Mouse (Mus musculus): ENCODE measurements around the gene Ptma.
"Not testable (repeated sequence)": the region's sequence is repeated elsewhere in the genome, so short reads cannot be mapped to it uniquely, and the experiment has no call there.

The Ptma gene

GRCm38 (mm10) chr1:86497361-86497760 lies 29.2 kb upstream of the Ptma start:
- no peak for DNase-seq (ENCODE audit: low spot score)

DNA sequence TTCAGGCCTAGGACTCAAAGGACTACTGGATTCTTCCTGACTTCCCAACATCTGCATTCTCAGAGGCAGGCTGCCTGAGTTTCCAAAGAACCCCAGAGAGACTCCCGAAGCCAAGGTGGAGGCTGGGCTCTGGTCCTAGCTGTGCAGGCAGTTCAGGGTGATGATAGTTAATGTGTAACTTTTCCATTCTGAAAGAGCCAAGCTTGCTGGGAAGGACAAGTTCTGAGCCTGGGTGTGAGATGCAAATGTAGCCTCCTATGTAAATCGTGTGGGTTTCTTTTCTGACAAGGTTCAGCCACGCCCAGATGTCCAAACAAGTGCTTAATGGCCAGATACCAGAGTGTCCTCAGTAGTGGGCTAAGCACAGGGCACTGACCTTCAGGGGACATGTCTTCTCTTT lies 28.5 kb upstream of the Ptma start:
- no peak for DNase-seq (ENCODE audit: low spot score)

DNA sequence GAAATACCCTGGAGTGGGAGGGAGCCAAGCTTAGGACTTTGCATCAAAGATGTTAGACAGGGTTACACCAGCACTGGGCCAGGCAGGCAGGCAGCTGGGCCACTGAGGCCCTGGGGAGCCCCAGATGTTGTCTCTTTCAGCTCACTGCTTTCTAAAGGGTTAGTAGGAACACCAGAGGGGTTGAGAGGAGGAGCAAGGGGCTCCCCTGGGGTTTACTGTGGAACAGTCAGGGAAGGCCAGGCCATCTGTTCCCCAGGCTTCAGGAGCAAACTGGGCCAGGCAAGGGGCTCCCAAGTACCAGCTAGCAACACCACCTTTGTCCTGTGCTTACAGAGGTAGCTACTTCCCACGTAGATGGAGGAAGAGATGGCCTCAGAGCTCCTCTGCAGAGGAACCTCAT lies 27.9 kb upstream of the Ptma start:
- no peak for DNase-seq (ENCODE audit: low spot score)

DNA sequence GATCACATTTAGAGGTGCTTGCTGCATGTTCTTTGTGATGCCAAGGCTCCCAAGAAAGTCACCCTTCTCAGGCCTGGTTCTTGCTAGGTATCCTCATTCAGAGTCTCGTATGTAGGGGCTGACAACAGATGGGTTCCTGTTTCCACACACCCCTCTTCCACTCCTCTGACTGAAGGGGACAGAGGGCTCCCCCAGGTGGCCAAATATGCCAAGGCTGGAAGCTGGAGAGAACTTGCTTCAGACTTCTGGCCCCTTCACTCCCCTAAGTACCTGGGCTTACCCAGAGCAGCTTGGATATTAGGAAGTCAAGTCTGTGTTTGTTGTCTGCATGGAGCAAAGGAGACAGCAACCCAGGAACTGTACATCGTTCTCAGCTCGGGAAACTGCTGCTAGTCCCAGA lies 26.6 kb upstream of the Ptma start:
- no peak for DNase-seq (ENCODE audit: low spot score)

DNA sequence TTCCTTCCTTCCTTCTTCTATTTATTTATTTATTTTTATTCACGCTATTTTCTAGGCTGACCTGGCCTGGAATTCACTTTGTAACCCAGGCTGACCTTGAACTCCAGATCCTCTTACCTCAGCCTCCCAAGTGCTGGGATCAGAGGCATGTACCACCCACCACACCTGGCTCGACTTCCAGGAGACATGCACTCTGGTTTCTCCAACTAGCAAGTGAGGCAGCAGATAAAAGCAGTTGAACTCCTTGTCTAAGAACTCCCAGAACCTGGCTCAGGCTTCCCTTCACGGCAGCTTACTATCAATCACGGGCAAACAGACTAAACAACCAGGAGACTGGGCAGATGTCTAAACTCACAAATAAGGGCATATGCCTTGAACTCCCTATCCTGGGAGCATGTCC lies 25.8 kb upstream of the Ptma start:
- DNase-seq (ENCODE audit: low spot score) = no peak

- no peak for DNase-seq (ENCODE audit: low spot score)
Observed at GRCm38 (mm10) chr1:86501114-86501532, 25.4 kb upstream of the Ptma start.

DNA sequence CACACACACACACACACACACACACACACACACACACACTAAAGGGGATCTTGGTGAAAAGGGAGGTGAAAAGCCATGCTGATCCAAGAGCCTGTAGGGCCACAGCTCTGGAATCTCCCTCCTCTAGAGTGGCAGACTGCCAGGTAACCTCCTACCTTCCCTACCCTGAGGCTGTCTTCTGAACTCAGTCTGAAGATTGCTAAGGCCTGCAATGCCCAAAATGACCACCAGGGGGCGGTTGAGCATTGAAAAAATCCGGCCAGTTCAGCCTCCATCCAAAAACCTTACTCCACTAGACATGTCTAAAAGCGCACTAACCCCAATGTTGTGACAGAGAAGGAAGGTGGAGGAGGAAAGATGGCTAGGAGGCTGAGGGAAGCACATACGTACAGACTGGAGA lies 25.0 kb upstream of the Ptma start:
- peak; percentile 77 for DNase-seq (ENCODE audit: low spot score)

DNA sequence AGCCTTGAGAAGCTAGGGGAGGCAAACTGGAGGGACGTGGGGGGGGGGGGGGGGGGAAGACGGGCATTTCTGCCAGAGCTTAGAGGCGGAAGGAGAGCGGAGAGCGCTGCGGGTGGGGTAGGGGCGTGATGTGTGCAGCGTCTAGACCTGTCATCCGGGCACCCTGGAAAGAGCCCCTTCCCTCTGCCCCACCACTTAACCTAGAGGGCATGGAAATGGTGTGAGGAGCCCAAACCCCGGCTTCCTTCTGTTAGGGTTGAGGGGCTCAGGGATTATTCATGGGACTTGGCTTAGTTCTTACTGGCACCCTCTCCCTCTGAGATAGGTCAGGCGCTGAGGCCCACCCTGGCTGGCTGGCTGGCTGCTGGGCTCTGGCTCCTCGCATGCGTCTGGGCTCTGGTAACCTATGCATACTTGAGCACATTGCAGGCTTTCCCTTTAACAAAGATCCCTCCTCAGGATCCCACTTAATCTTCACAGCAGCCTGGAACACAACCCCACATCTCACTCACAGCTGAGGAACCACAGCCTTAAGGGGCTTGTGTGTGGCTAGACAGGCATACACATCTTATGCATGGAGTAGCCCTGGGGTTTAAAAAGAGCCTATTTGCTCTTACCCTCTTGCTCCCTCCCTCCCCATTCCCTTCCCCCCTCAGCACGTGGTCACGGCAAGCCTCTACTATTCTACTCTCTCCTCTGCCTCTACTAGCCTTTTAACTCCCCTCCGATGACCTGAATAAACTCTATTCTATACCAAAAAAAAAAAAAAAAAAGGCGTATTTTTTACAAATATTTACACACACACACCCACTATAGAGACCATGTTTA lies 24.1 kb upstream of the Ptma start:
- no peak for DNase-seq (ENCODE audit: low spot score)

DNA sequence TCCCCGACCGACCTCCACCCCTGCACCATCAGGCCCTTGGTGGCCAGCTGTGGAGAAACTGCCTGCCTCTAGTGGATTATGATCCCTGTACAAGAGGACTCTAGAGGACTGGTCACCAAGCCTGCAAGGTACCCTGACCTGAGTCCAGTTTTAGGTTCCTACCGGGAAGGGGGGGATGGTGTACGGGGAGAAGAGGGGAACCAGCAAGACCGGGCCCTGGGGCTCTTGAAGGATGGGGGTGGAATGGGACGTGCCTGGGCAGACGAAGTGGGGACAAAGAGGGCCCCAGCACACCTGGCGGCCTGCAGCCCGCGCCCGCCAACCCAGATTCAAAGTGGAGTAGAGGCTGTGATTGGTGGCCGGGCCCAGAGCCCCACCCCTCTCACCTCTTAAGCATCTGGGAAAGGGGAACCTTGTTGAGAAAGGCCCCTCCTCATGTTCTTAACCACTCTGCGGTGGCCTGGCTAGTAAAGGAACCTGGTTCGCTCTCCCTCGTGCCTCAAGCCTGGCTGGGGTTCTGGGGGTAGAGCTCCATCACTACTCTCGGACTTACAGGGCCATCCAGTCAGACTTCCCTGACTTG lies 23.3 kb upstream of the Ptma start:
- DNase-seq (ENCODE audit: low spot score) = no peak

DNA sequence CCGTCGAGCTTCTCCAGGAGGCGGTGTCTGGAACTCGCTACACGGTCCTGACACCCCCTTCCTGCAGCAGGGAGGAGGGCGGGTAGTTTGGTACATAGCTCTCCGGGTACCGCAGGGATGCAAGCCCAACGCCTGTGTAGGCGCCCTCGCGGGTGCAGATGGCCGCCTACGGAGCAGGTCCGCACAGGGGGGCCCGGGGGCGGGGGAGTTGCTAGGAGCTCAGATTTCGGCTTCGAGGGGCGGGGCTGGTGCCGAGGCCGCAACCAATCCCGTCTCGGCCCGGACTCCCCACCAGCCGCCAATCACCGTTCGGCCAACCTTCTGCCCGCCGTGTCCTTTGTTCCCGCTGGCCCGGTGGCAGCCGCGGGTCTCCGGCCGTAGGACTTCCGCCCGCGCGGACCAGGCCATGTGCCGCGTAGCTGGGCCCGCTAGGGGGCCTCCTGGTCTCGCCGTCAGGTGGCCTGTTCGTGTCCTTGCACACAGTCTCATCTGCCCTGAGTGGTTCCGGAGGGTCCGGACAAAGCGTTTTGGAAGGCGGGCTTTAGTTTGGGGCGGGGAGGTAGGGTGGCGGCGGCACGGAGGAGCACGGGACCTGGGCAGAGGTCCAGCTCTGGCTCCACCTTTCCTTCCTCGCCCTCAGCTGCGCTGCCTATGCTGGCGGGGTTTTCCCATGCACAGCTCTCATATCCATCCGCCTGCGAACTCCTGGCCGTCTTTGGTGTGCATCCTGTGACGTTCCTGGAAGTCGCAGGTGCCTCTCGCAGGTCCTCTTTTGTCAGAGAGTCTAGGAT lies 22.4 kb upstream of the Ptma start:
- DNase-seq (ENCODE audit: low spot score) = peak; percentile 86

DNA sequence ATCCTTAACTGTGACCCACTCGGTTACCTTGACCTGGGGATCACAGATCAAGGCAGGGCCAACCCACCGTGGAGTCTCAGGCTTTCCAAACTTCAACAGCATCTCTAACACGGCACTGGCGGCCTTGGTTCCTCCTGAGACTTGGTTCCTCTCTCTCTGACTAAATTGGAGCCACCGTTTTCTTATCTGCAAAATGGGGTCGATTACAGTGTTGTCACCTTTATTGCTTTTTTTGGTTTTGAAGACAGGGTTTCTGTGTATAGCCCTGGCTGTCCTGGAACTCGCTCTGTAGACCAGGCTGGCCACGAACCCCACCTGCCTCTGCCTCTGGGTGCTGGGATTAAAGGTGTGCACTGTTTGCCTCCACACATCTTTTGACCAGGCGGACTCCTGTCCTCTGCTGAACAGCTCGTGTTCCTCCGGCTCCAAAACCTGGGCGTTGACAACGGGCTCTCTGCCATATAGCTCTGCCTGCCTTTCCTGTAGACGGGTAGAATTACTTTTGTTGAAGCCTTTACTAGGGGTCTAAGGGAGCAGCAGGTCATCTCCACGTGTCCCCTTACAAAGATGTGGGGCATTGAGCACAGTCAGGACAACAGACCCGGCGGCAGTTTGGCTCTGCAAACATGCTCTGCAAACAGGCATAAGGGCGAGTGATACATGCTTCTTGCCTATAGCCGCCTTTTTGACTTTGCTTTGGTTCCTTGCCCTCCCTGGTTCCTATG lies 21.7 kb upstream of the Ptma start:
- DNase-seq (ENCODE audit: low spot score) = no peak

- no peak for DNase-seq (ENCODE audit: low spot score)
Observed at GRCm38 (mm10) chr1:86505461-86505860, 21.1 kb upstream of the Ptma start.

DNA sequence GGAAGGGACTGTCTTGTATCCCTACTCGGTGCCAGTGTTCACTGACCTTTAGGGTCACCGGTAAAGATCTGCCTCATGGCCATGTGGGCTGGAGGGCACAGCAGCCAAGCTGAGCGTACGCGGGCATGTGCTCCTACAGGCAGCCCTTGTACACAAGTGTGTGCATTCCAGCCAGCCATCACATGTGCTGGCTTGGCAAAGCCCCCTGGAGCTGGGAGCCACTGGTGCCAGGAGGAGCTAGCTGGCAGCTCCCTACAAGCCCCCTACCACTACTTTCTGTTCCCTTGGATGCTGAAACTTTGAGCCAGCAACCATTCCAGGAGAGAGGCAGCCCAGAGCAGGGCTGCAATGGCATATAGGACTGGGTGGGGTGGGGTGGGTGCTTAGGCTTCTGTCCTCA lies 20.1 kb upstream of the Ptma start:
- no peak for DNase-seq (ENCODE audit: low spot score)

- DNase-seq (ENCODE audit: low spot score) = no peak
Observed at GRCm38 (mm10) chr1:86507866-86508265, 18.7 kb upstream of the Ptma start.

DNA sequence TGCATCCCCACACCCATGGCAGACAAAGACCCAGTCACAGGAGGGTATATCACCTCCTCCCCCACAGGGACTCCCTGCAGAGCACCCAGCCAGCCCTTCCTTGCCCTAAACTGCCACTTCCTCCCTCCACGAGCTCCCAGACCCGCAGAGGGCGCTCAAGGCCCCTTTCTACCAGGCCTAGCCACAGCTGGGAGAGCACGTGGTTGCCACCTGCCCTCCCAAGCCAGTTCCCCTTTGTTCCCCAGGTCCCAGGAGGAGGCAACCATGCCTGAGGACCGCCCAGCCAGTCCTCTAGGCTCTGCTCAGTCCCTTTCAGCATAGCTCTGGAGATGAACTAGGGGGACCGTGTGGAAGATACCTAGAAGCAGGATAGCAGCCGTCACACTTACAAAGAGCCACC lies 17.1 kb upstream of the Ptma start:
- DNase-seq (ENCODE audit: low spot score) = peak; percentile 52

DNA sequence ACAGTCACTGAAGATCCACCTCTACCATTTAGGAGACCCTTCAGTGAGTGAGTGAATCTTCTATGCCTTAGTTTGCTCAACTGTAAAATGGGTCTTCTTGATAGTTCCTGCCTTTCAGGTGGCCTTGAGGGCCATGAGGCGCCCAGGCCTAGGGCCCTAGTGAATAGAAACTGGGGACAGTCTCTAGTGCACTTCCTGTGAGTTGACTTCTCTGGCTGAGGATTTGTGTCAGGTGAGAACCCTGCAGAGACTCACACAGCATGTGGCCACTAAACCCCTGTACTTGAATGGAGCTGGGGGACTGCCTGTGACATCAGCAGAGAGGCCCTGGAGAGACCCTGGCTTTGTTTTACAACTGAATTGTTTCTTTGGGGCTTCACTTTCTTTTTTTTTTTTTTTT lies 16.3 kb upstream of the Ptma start:
- no peak for DNase-seq (ENCODE audit: low spot score)

- DNase-seq (ENCODE audit: low spot score) = no peak
Observed at GRCm38 (mm10) chr1:86510676-86511441, 15.7 kb upstream of the Ptma start.

DNA sequence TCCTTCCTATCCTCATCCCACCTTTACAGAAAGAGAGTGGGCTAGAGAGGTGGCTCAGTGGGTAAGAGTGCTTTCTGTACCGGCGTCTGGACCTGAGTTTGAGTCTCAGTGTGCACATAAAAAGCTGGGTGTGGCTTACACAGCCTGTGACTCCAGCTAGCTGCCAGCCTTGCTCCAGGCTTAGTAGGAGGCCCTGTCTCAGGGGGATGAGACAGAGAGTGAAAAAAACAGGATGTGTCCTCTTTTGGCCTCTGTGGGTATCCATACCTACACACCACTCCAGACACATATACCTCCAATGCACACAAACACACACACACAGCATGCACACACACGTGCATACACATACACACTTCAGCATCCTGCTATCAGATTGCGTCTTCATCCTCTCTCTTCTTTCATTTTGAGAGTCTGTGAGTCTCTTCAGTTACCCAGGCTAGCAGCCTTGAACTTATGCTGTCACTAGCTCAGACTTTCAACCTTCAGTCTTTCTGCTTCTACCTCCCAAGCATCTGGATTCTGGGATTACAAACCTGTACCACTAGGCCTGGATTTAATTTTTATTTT lies 14.3 kb upstream of the Ptma start:
- DNase-seq (ENCODE audit: low spot score) = no peak

- not testable (repeated sequence) for DNase-seq (ENCODE audit: low spot score)
Observed at GRCm38 (mm10) chr1:86513031-86513430, 13.5 kb upstream of the Ptma start.

DNA sequence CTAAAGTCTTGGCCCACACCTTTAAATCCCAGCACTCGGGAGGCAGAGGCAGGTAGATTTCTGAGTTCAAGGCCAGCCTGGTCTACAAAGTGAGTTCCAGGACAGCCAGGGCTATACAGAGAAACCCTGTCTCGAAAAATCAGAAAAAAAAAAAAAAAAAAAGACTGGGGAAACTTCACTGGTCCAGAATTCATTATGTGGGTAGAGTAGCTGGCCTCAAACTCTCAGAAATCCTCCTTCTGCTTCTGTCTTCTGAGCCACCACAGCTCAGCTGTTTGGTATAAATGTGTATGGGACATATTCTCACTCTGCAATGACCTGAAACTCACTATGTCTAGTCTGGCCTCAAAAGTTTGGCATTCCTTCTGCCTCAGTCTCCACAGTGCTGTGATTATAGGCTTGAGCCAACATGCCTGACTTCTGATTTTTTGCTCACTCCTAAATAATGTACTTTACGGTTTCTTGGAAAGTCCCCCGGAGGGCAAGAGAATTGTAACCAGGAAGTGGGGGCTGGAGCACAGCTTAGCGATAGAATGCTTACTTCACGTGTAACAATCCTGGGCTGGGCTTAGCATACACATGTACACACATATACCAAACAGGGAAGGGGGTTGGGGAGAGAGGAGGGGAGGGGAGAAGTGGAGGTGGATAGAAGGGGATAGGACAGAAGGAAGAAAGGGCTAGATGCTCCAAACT lies 10.7 kb upstream of the Ptma start:
- DNase-seq (ENCODE audit: low spot score) = no peak

GRCm38 (mm10) chr1:86517076-86517475 lies 9.4 kb upstream of the Ptma start:
- no peak for DNase-seq (ENCODE audit: low spot score)
